Mouse (Mus musculus) midbrain, embryonic 11.5 days (tissue): ENCODE data around the gene Cpne7. TPM values are rescaled to one million over a fixed set of nuclear protein-coding genes. Genes with fewer than 3 reads are reported as not detected.

Experiments
- ATAC-seq: fragments of 200-750 bp; cut with Nextera tagmentation; 2 replicates; pipeline ENCODE4 v1.8.0; 2017; ENCODE audit warnings: moderate TSS enrichment, moderate library complexity; ENCODE audit not compliant: low FRiP score
- DNase-seq: peaks from one replicate; pipeline ENCODE4 v3.0.0; 2015; ENCODE audit warnings: low spot score; ENCODE audit errors: missing footprints
- H3K27ac ChIP-seq: fragments of 300-500 bp; sonication (generic); 2 replicates; pipeline ENCODE4 v1.5.1; 2014; ENCODE audit warnings: low read depth, low read length
- H3K27me3 ChIP-seq: fragments of 300-500 bp; sonication (generic); 2 replicates; pipeline ENCODE4 v1.6.1; 2014; ENCODE audit warnings: mild to moderate bottlenecking, low read length, moderate library complexity, mixed read lengths; ENCODE audit not compliant: control insufficient read depth, insufficient read depth
- H3K36me3 ChIP-seq: fragments of 300-500 bp; sonication (generic); 2 replicates; pipeline ENCODE4 v1.6.1; 2014; ENCODE audit warnings: mild to moderate bottlenecking, low read length, moderate library complexity, mixed read lengths; ENCODE audit not compliant: control insufficient read depth, insufficient read depth
- H3K4me1 ChIP-seq: fragments of 300-500 bp; sonication (generic); 2 replicates; pipeline ENCODE4 v1.6.1; 2014; ENCODE audit warnings: low read length; ENCODE audit not compliant: control insufficient read depth, insufficient read depth
- H3K4me2 ChIP-seq: fragments of 300-500 bp; sonication (generic); 2 replicates; pipeline ENCODE4 v1.6.1; 2014; ENCODE audit warnings: mild to moderate bottlenecking, moderate library complexity
- H3K4me3 ChIP-seq: fragments of 300-500 bp; sonication (generic); 2 replicates; pipeline ENCODE4 v1.5.1; 2014; ENCODE audit warnings: low read depth, low read length
- H3K9ac ChIP-seq: fragments of 300-500 bp; sonication (generic); 2 replicates; pipeline ENCODE4 v1.6.1; 2014; ENCODE audit warnings: low read length
- H3K9me3 ChIP-seq: fragments of 300-500 bp; sonication (generic); 2 replicates; pipeline ENCODE4 v1.6.1; 2016; ENCODE audit warnings: low read length; ENCODE audit not compliant: control insufficient read depth
- WGBS: fragments of 180-500 bp; shearing (Covaris S2); extraction: QIAGEN DNeasy Blood & Tissue Kit; methylation state at CpG from one replicate; pipeline ENCODE4 v1.1.7; 2014; 5-methylcytosine and 5-hydroxymethylcytosine counted together
- microRNA-seq: library from miRNA; unstranded; fragments of <30 nt; microRNA quantifications from one replicate; pipeline ENCODE4, GENCODE M21; 2017
- polyA plus RNA-seq: library from polyadenylated mRNA; unstranded; fragments of >200 nt; fragmentation: Nextera tagmentation; extraction: Ambion mirVana; gene quantifications from 2 replicates; pipeline ENCODE4 v1.2.1, GENCODE M21; 2014

The Cpne7 gene
- polyA plus RNA-seq, 1 experiment from 2014 or later = 0.07 TPM

- H3K9ac ChIP-seq = no peak overlapping the region
- 51% methylated on average over 6 of the region's 6 CpGs for WGBS
- no peaks in the 10 kb centered on the region for H3K4me1 ChIP-seq
- no peak overlapping the region for H3K4me3 ChIP-seq
- no peaks in the 10 kb centered on the region for H3K27me3 ChIP-seq
- H3K9me3 ChIP-seq = no peaks in the 10 kb centered on the region
- H3K4me2 ChIP-seq = no peak overlapping the region
- no peak overlapping the region for H3K27ac ChIP-seq
- peak; percentile 83 for DNase-seq
- ATAC-seq = no peak
- no peaks in the 10 kb centered on the region for H3K36me3 ChIP-seq
These were observed 28.1 kb downstream of the Cpne7 start for GRCm38 (mm10) chr8:123145279-123145678.

GRCm38 (mm10) chr8:123146390-123146789, 29.2 kb downstream of the Cpne7 start:
- ATAC-seq = no peak
- Histone ChIP-seq H3K9me3 (no peaks in the 10 kb centered on the region), H3K4me3 (no peak overlapping the region), H3K9ac (no peak overlapping the region), H3K4me1 (no peaks in the 10 kb centered on the region), H3K4me2 (no peak overlapping the region), H3K27me3 (no peaks in the 10 kb centered on the region), H3K36me3 (no peaks in the 10 kb centered on the region), H3K27ac (no peak overlapping the region)
- peak; percentile 71 for DNase-seq
- WGBS = 85% methylated on average over 7 of the region's 7 CpGs

- 79% methylated on average over 9 of the region's 9 CpGs for WGBS
- H3K9ac ChIP-seq = no peak overlapping the region
- DNase-seq = peak; percentile 62
- no peak overlapping the region for H3K4me2 ChIP-seq
- no peaks in the 10 kb centered on the region for H3K27me3 ChIP-seq
- no peaks in the 10 kb centered on the region for H3K36me3 ChIP-seq
- no peak for ATAC-seq
- H3K4me1 ChIP-seq = no peaks in the 10 kb centered on the region
- no peaks in the 10 kb centered on the region for H3K9me3 ChIP-seq
- no peak overlapping the region for H3K4me3 ChIP-seq
- no peak overlapping the region for H3K27ac ChIP-seq
These were observed 33.6 kb downstream of the Cpne7 start for GRCm38 (mm10) chr8:123150737-123151171.

- 80% methylated on average over 5 of the region's 5 CpGs for WGBS
- Histone ChIP-seq H3K27ac (no peak overlapping the region), H3K9me3 (no peaks in the 10 kb centered on the region), H3K27me3 (no peaks in the 10 kb centered on the region), H3K4me1 (peaks cover 4% of the 10 kb centered on the region; the same call in 1 of the 2 replicates), H3K9ac (no peak overlapping the region), H3K4me2 (no peak overlapping the region), H3K36me3 (no peaks in the 10 kb centered on the region), H3K4me3 (no peak overlapping the region)
- peak; percentile 60 for DNase-seq
- no peak for ATAC-seq
These were observed 38.0 kb downstream of the Cpne7 start for GRCm38 (mm10) chr8:123155177-123155576.

- no peak overlapping the region for H3K9ac ChIP-seq
- WGBS = 85% methylated on average over 9 of the region's 9 CpGs
These were observed 39.0 kb downstream of the Cpne7 start for GRCm38 (mm10) chr8:123156070-123156773.

GRCm38 (mm10) chr8:123157888-123158465, 40.8 kb downstream of the Cpne7 start, which contains the start of gene Sult5a1:
Sult5a1 (minus strand) TSS chr8:123158315.
- WGBS = 35% methylated on average over 13 of the region's 13 CpGs
- Histone ChIP-seq H3K9me3 (no peaks in the 10 kb centered on the region), H3K4me1 (peaks cover 4% of the 10 kb centered on the region; the same call in 1 of the 2 replicates), H3K36me3 (no peaks in the 10 kb centered on the region), H3K4me3 (no peak within 1 kb of the TSS), H3K27me3 (no peaks in the 10 kb centered on the region), H3K4me2 (no peak within 1 kb of the TSS), H3K9ac (no peak within 1 kb of the TSS), H3K27ac (no peak within 1 kb of the TSS)
- ATAC-seq (no peak), DNase-seq (no peak)

More at GRCm38 (mm10) chr8:123156070-123156773, 39.0 kb downstream of the Cpne7 start:
- ATAC-seq (no peak), DNase-seq (peak; percentile 54)
- Histone ChIP-seq H3K36me3 (no peaks in the 10 kb centered on the region), H3K4me3 (no peak overlapping the region), H3K4me1 (peaks cover 4% of the 10 kb centered on the region; the same call in 1 of the 2 replicates), H3K4me2 (no peak overlapping the region), H3K27me3 (no peaks in the 10 kb centered on the region), H3K27ac (no peak overlapping the region), H3K9me3 (no peaks in the 10 kb centered on the region)

- Histone ChIP-seq H3K9me3 (no peaks in the 10 kb centered on the region; the same call in 1 of the 2 replicates), H3K9ac (no peak overlapping the region), H3K27me3 (no peaks in the 10 kb centered on the region), H3K27ac (no peak overlapping the region), H3K4me2 (no peak overlapping the region), H3K4me1 (no peaks in the 10 kb centered on the region), H3K36me3 (no peaks in the 10 kb centered on the region), H3K4me3 (no peak overlapping the region)
- 75% methylated on average over 3 of the region's 3 CpGs for WGBS
- DNase-seq (peak; percentile 75), ATAC-seq (no peak)
These were observed 64.2 kb downstream of the Cpne7 start for GRCm38 (mm10) chr8:123181391-123181790.

Small RNA genes within 50 kb of the gene (microRNA-seq; reads per million reads assigned to microRNA genes)
- gene Mir7079 (1.1 reads per million), gene Mir7080 (not detected)

Other genes with a start within 250 kb of the Cpne7 start
- 61.9 and 72.0 TPM in 2 replicates for gene Ankrd11, start 75.1 kb upstream of the Cpne7 start, polyA plus RNA-seq
- gene Spg7, start 54.4 kb upstream of the Cpne7 start, polyA plus RNA-seq = 35.9 TPM in 2 replicates
- gene Rpl13, start 15.0 kb upstream of the Cpne7 start, polyA plus RNA-seq = 1,312 and 1,403 TPM in 2 replicates
- gene Sult5a1, start 40.9 kb downstream of the Cpne7 start, polyA plus RNA-seq = 2.9 and 3.2 TPM in 2 replicates
- 1.7 and 2.2 TPM in 2 replicates for gene Dpep1, start 68.9 kb downstream of the Cpne7 start, polyA plus RNA-seq
- 92.7 and 104 TPM in 2 replicates for gene Chmp1a, start 95.4 kb downstream of the Cpne7 start, polyA plus RNA-seq
- 5.9 and 6.0 TPM in 2 replicates for gene Spata33, start 95.5 kb downstream of the Cpne7 start, polyA plus RNA-seq
- 30.9 and 34.3 TPM in 2 replicates for gene Cdk10, start 107.5 kb downstream of the Cpne7 start, polyA plus RNA-seq
- 1.2 and 1.7 TPM in 2 replicates for gene Spata2l, start 118.9 kb downstream of the Cpne7 start, polyA plus RNA-seq
- gene Zfp276, start 136.8 kb downstream of the Cpne7 start, polyA plus RNA-seq = 15.2 and 19.0 TPM in 2 replicates
- gene Vps9d1, start 137.0 kb downstream of the Cpne7 start, polyA plus RNA-seq = 23.7 and 23.8 TPM in 2 replicates
- 31.5 and 33.1 TPM in 2 replicates for gene Fanca, start 201.2 kb downstream of the Cpne7 start, polyA plus RNA-seq
- gene Spire2, start 215.3 kb downstream of the Cpne7 start, polyA plus RNA-seq = 9.2 and 13.2 TPM in 2 replicates